In genomic region chr2:32902126-32902525, GRCm38 (mm10) we compare ENCODE assay signal across 13 mouse cellular contexts.
"Had no signal": no experiment of that assay in that cellular context is flagged by ENCODE, and none has a peak within 500 bp of the region (broad histone marks: within the 10 kb centered on the region; RNA-seq: fewer than 3 reads in every experiment).

No protein-coding gene starts in this region.

- H3K27me3 ChIP-seq: liver, embryonic 13.5 days; lung, embryonic 15.5 days had no signal

- H3K27ac ChIP-seq: kidney, postnatal 0 days; left cerebral cortex, adult 2 months; liver, embryonic 13.5 days; lung, embryonic 15.5 days had no signal

- H3K9ac ChIP-seq: liver, embryonic 13.5 days; liver, postnatal 0 days; lung, embryonic 15.5 days had no signal

- H3K4me3 ChIP-seq: left cerebral cortex, adult 2 months; liver, embryonic 13.5 days; lung, embryonic 15.5 days had no signal

- ATAC-seq: liver, postnatal 0 days; midbrain, embryonic 16.5 days had no signal

- H3K4me2 ChIP-seq: liver, embryonic 13.5 days; lung, embryonic 15.5 days; midbrain, embryonic 11.5 days had no signal

- H3K9me3 ChIP-seq: liver, embryonic 13.5 days; lung, embryonic 15.5 days had no signal

- DNase-seq: kidney, adult 11 months; kidney, adult 9 months; kidney, postnatal 36 days; liver; liver, embryonic 13.5 days; liver, postnatal 0 days; right cerebral cortex, postnatal 4 days; spleen, adult 18-20 months had no signal

- H3K36me3 ChIP-seq: liver, embryonic 13.5 days had no signal
